Mouse (Mus musculus) lung, postnatal 0 days (tissue): ENCODE results near the gene Sapcd1. TPM values are rescaled to one million over a fixed set of nuclear protein-coding genes. Genes with fewer than 3 reads are reported as not detected.

ENCODE experiments used
- ATAC-seq: fragments of 200-750 bp; cut with Nextera tagmentation; 2 replicates; pipeline ENCODE4 v1.8.0; 2017; ENCODE audit warnings: moderate library complexity
- DNase-seq: peaks from one replicate; pipeline ENCODE4 v3.0.0-alpha.2; 2016; ENCODE audit warnings: low spot score
- H3K27ac ChIP-seq: fragments of 300-500 bp; sonication (generic); 2 replicates; pipeline ENCODE4 v1.5.1; 2014; ENCODE audit warnings: antibody characterized with exemption, mild to moderate bottlenecking, low read length, mixed read lengths
- H3K27me3 ChIP-seq: fragments of 300-500 bp; sonication (generic); replicated peaks from 2 replicates; pipeline ENCODE4 v1.6.1; 2014; ENCODE audit warnings: low read length, mixed read lengths; ENCODE audit not compliant: insufficient read depth
- H3K36me3 ChIP-seq: fragments of 300-500 bp; sonication (generic); 2 replicates; pipeline ENCODE4 v1.6.1; 2014; ENCODE audit warnings: low read length, mixed read lengths; ENCODE audit not compliant: insufficient read depth
- H3K4me1 ChIP-seq: fragments of 300-500 bp; sonication (generic); 2 replicates; pipeline ENCODE4 v1.6.1; 2014; ENCODE audit warnings: antibody characterized with exemption, low read depth, low read length, mixed read lengths; ENCODE audit not compliant: insufficient read depth
- H3K4me2 ChIP-seq: fragments of 300-500 bp; sonication (generic); replicated peaks from 2 replicates; pipeline ENCODE4 v1.6.1; 2014; ENCODE audit warnings: low read depth, mild to moderate bottlenecking, low read length, moderate library complexity, mixed read lengths
- H3K4me3 ChIP-seq: fragments of 300-500 bp; sonication (generic); 2 replicates; pipeline ENCODE4 v1.5.1; 2014; ENCODE audit warnings: low read depth, low read length
- H3K9ac ChIP-seq: fragments of 300-500 bp; sonication (generic); replicated peaks from 2 replicates; pipeline ENCODE4 v1.6.1; 2014; ENCODE audit warnings: low read depth, mild to moderate bottlenecking
- H3K9me3 ChIP-seq: fragments of 300-500 bp; sonication (generic); 2 replicates; pipeline ENCODE4 v1.6.1; 2016; ENCODE audit warnings: low read length, mixed read lengths
- CTCF ChIP-seq: IDR thresholded peaks from 2 replicates; pipeline ENCODE4 v1.5.1; 2016; ENCODE audit warnings: antibody characterized with exemption, mild to moderate bottlenecking
- EP300 ChIP-seq: IDR thresholded peaks from 2 replicates; pipeline ENCODE4 v1.6.1; 2016; ENCODE audit warnings: antibody characterized with exemption, mild to moderate bottlenecking, control low read depth
- whole genome bisulfite sequencing: fragments of 180-500 bp; shearing (Covaris S2); extraction: QIAGEN DNeasy Blood & Tissue Kit; methylation state at CpG from one replicate; pipeline ENCODE4 v1.1.7; 2014; 5-methylcytosine and 5-hydroxymethylcytosine counted together
- polyA plus RNA-seq: library from polyadenylated mRNA; unstranded; fragments of >200 nt; fragmentation: Nextera tagmentation; extraction: Ambion mirVana; gene quantifications from 2 replicates; pipeline ENCODE4 v1.2.1, GENCODE M21; 2015

The Sapcd1 gene
- polyA plus RNA-seq: 1.7 TPM in 2 replicates

GRCm38 (mm10) chr17:35027277-35028068 is at the start of gene Sapcd1:
Gene Sapcd1, minus strand, starts transcription at chr17:35028016.
- Histone ChIP-seq H3K4me2 (no peak within 1 kb of the TSS), H3K9me3 (no peaks in the 10 kb centered on the region), H3K9ac (no peak within 1 kb of the TSS), H3K36me3 (no peaks in the 10 kb centered on the region), H3K27ac (no peak within 1 kb of the TSS), H3K4me3 (no peak within 1 kb of the TSS), H3K4me1 (peaks cover 3% of the 10 kb centered on the region; the same call in 1 of the 2 replicates), H3K27me3 (no peaks in the 10 kb centered on the region)
- 54% methylated on average over 12 of the region's 13 CpGs for WGBS
- no peak for DNase-seq
- TF ChIP-seq CTCF: no peak
- TF ChIP-seq EP300: no peak
- no peak for ATAC-seq

GRCm38 (mm10) chr17:35077285-35077684 is 49.5 kb upstream of the Sapcd1 start:
- H3K9me3 ChIP-seq: no peaks in the 10 kb centered on the region
- peak overlapping the region; percentile 36 for H3K9ac ChIP-seq
- H3K4me1 ChIP-seq: no peaks in the 10 kb centered on the region
- H3K27ac ChIP-seq: peak overlapping the region; percentile 76
- no peaks in the 10 kb centered on the region for H3K27me3 ChIP-seq
- WGBS: 24% methylated on average over 2 of the region's 2 CpGs
- DNase-seq: no peak
- H3K4me3 ChIP-seq: peak overlapping the region; percentile 38
- peak overlapping the region; percentile 56 for H3K4me2 ChIP-seq
- TF ChIP-seq CTCF (no peak), EP300 (no peak)
- H3K36me3 ChIP-seq: no peaks in the 10 kb centered on the region
- ATAC-seq: peak; percentile 50; the same call in 1 of the 2 replicates

- WGBS: 35% methylated on average over 10 of the region's 10 CpGs
- ATAC-seq (no peak), DNase-seq (no peak)
- peak within 1 kb of the TSS; percentile 38 for H3K4me3 ChIP-seq
- peak within 1 kb of the TSS; percentile 76 for H3K27ac ChIP-seq
- no peaks in the 10 kb centered on the region for H3K36me3 ChIP-seq
- TF ChIP-seq EP300 (no peak), CTCF (no peak)
- H3K27me3 ChIP-seq: no peaks in the 10 kb centered on the region
- H3K4me1 ChIP-seq: no peaks in the 10 kb centered on the region
- H3K9ac ChIP-seq: peak within 1 kb of the TSS; percentile 36
- no peaks in the 10 kb centered on the region for H3K9me3 ChIP-seq
- H3K4me2 ChIP-seq: peak within 1 kb of the TSS; percentile 56
Observed at GRCm38 (mm10) chr17:35076507-35077176, 48.8 kb upstream of the Sapcd1 start, which contains the start of gene Ly6g6e. Gene Ly6g6e, plus strand, starts transcription at chr17:35076902.

GRCm38 (mm10) chr17:35074097-35074496 is 46.3 kb upstream of the Sapcd1 start:
- ATAC-seq (no peak), DNase-seq (no peak)
- no peaks in the 10 kb centered on the region for H3K27me3 ChIP-seq
- WGBS: 58% methylated on average over 17 of the region's 17 CpGs
- TF ChIP-seq EP300 (no peak), CTCF (no peak)
- no peaks in the 10 kb centered on the region for H3K9me3 ChIP-seq
- H3K4me2 ChIP-seq: no peak overlapping the region
- no peaks in the 10 kb centered on the region for H3K36me3 ChIP-seq
- no peak overlapping the region for H3K9ac ChIP-seq
- no peaks in the 10 kb centered on the region for H3K4me1 ChIP-seq
- no peak overlapping the region for H3K4me3 ChIP-seq
- H3K27ac ChIP-seq: no peak overlapping the region

- WGBS: 61% methylated on average over 9 of the region's 9 CpGs
- ATAC-seq (no peak), DNase-seq (no peak)
- Histone ChIP-seq H3K4me1 (no peaks in the 10 kb centered on the region; the same call in 1 of the 2 replicates), H3K9me3 (no peaks in the 10 kb centered on the region), H3K36me3 (no peaks in the 10 kb centered on the region), H3K27me3 (0 out of 2 replicates have a peak, but pooled peaks cover under 1% of the 10 kb centered on the region), H3K4me3 (no peak overlapping the region), H3K4me2 (no peak overlapping the region), H3K27ac (no peak overlapping the region), H3K9ac (no peak overlapping the region)
- TF ChIP-seq CTCF (no peak), EP300 (no peak)
Observed at GRCm38 (mm10) chr17:35071454-35071853, 43.6 kb upstream of the Sapcd1 start.

- Histone ChIP-seq H3K4me2 (no peak overlapping the region), H3K4me1 (peaks cover under 1% of the 10 kb centered on the region; the same call in 1 of the 2 replicates), H3K4me3 (no peak overlapping the region), H3K36me3 (no peaks in the 10 kb centered on the region), H3K9ac (no peak overlapping the region), H3K27me3 (0 out of 2 replicates have a peak, but pooled peaks cover 3% of the 10 kb centered on the region), H3K9me3 (no peaks in the 10 kb centered on the region), H3K27ac (no peak overlapping the region)
- WGBS: 45% methylated on average over 6 of the region's 6 CpGs
- ATAC-seq (peak; percentile 52), DNase-seq (peak; percentile 70)
- TF ChIP-seq EP300 (no peak), CTCF (peak; percentile 32; the same call in 1 of the 2 replicates)
Observed at GRCm38 (mm10) chr17:35070556-35071229, 42.9 kb upstream of the Sapcd1 start.
